Mouse (Mus musculus) splenic B cell, adult 2 months (primary cell): ENCODE measurements around the gene Lnx1.

Experiments
- DNase-seq: peaks from one replicate; pipeline ENCODE4 v3.0.0-alpha.2; 2011; ENCODE audit warnings: low read depth, low spot score
- H3K27me3 ChIP-seq: 2 replicates; pipeline ENCODE4 v1.6.1; 2012; ENCODE audit warnings: mild to moderate bottlenecking, low read length, moderate library complexity, mixed read lengths; ENCODE audit not compliant: control insufficient read depth, poor library complexity, insufficient read depth, severe bottlenecking
- H3K36me3 ChIP-seq: 2 replicates; pipeline ENCODE4 v1.6.1; 2012; ENCODE audit warnings: mild to moderate bottlenecking, low read length, moderate library complexity, mixed read lengths; ENCODE audit not compliant: control insufficient read depth, poor library complexity, insufficient read depth, severe bottlenecking

Lnx1 gene

GRCm38 (mm10) chr5:74617816-74618572 is 84.7 kb downstream of the Lnx1 start:
- DNase-seq: no peak
- H3K27me3 ChIP-seq: no peaks in the 10 kb centered on the region

GRCm38 (mm10) chr5:74613491-74614151 is 89.1 kb downstream of the Lnx1 start:
- H3K27me3 ChIP-seq: no peaks in the 10 kb centered on the region
- no peak for DNase-seq
- no peaks in the 10 kb centered on the region for H3K36me3 ChIP-seq

More at GRCm38 (mm10) chr5:74617816-74618572, 84.7 kb downstream of the Lnx1 start:
- H3K36me3 ChIP-seq: no peaks in the 10 kb centered on the region

- Histone ChIP-seq H3K36me3 (no peaks in the 10 kb centered on the region), H3K27me3 (no peaks in the 10 kb centered on the region)
- DNase-seq: no peak
These were observed 90.0 kb downstream of the Lnx1 start for GRCm38 (mm10) chr5:74612713-74613112.

GRCm38 (mm10) chr5:74610511-74610910 is 92.2 kb downstream of the Lnx1 start:
- Histone ChIP-seq H3K27me3 (no peaks in the 10 kb centered on the region), H3K36me3 (no peaks in the 10 kb centered on the region)
- no peak for DNase-seq

GRCm38 (mm10) chr5:74606213-74606612 is 96.5 kb downstream of the Lnx1 start:
- H3K27me3 ChIP-seq: no peaks in the 10 kb centered on the region
- H3K36me3 ChIP-seq: no peaks in the 10 kb centered on the region
- no peak for DNase-seq

GRCm38 (mm10) chr5:74603306-74603705 is 99.4 kb downstream of the Lnx1 start:
- peaks cover 1% of the 10 kb centered on the region; the same call in 1 of the 2 replicates for H3K36me3 ChIP-seq
- no peaks in the 10 kb centered on the region for H3K27me3 ChIP-seq
- DNase-seq: no peak

- Histone ChIP-seq H3K36me3 (peaks cover 1% of the 10 kb centered on the region; the same call in 1 of the 2 replicates), H3K27me3 (no peaks in the 10 kb centered on the region)
- no peak for DNase-seq
These were observed 100.3 kb downstream of the Lnx1 start for GRCm38 (mm10) chr5:74602371-74602770.

- no peak for DNase-seq
- H3K36me3 ChIP-seq: peaks cover 4% of the 10 kb centered on the region; the same call in 1 of the 2 replicates
- H3K27me3 ChIP-seq: no peaks in the 10 kb centered on the region
These were observed 100.7 kb downstream of the Lnx1 start for GRCm38 (mm10) chr5:74601965-74602364.

GRCm38 (mm10) chr5:74601171-74601570 is 101.5 kb downstream of the Lnx1 start:
- H3K27me3 ChIP-seq: no peaks in the 10 kb centered on the region
- H3K36me3 ChIP-seq: peaks cover 4% of the 10 kb centered on the region; the same call in 1 of the 2 replicates
- DNase-seq: no peak

- Histone ChIP-seq H3K36me3 (peaks cover 4% of the 10 kb centered on the region; the same call in 1 of the 2 replicates), H3K27me3 (no peaks in the 10 kb centered on the region)
- no peak for DNase-seq
These were observed 102.7 kb downstream of the Lnx1 start for GRCm38 (mm10) chr5:74600010-74600409.

GRCm38 (mm10) chr5:74593147-74593546 is 109.6 kb downstream of the Lnx1 start:
- DNase-seq: no peak
- H3K36me3 ChIP-seq: peaks cover 13% of the 10 kb centered on the region
- no peaks in the 10 kb centered on the region for H3K27me3 ChIP-seq

- Histone ChIP-seq H3K36me3 (peaks cover 10% of the 10 kb centered on the region), H3K27me3 (no peaks in the 10 kb centered on the region)
- DNase-seq: no peak
These were observed 111.3 kb downstream of the Lnx1 start for GRCm38 (mm10) chr5:74591413-74591812.

GRCm38 (mm10) chr5:74589133-74589532 is 113.6 kb downstream of the Lnx1 start:
- Histone ChIP-seq H3K27me3 (no peaks in the 10 kb centered on the region), H3K36me3 (peaks cover 10% of the 10 kb centered on the region)
- no peak for DNase-seq

- DNase-seq: no peak
- Histone ChIP-seq H3K27me3 (no peaks in the 10 kb centered on the region), H3K36me3 (peaks cover 4% of the 10 kb centered on the region; the same call in 1 of the 2 replicates)
These were observed 130.9 kb downstream of the Lnx1 start for GRCm38 (mm10) chr5:74571767-74572166.

- DNase-seq: no peak
- Histone ChIP-seq H3K36me3 (peaks cover 10% of the 10 kb centered on the region; the same call in 1 of the 2 replicates), H3K27me3 (no peaks in the 10 kb centered on the region)
These were observed 141.6 kb downstream of the Lnx1 start for GRCm38 (mm10) chr5:74561151-74561550.
